Mouse (Mus musculus) ES-Bruce4 (cell line): ENCODE measurements at regions not wholly inside any gene's neighbourhood (a gene's known extent, or its start where the extent isn't known, plus 50 kb on each side); places are given as distances from the start of the nearest gene placed in this dataset.

ENCODE experiments used
- CTCF ChIP-seq: IDR thresholded peaks from one replicate; pipeline ENCODE4 v1.8.1; 2011; ENCODE audit warnings: low read depth, low read length
- POLR2A ChIP-seq: IDR thresholded peaks from one replicate; pipeline ENCODE4 v1.8.1; 2011; ENCODE audit warnings: low read length; ENCODE audit not compliant: insufficient read depth

DNA sequence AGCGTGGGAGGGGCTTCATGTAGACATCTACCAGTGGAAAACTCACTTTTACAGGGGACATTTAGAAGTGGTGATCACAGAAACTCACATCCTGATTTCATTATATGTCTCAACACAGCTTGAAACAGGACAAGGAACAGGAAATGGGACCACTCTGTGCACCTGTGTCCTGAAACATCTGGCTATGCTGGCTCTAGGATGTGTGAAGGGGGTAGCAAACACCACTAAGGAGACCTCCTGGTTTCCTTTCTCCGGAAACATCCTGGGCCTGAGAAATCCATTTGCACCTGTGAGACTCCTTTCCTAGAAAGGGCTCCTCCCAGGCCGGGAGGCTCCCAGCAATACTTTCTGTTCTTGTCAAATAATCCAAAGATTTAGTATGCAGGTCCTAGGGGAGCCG is 167.1 kb downstream of the Opa1 start:
- TF ChIP-seq POLR2A = no peak
- no peak for TF ChIP-seq CTCF
